Mouse (Mus musculus) MEL-GATA-1-ER (cell line): ENCODE measurements at regions not wholly inside any gene's neighbourhood (a gene's known extent, or its start where the extent isn't known, plus 50 kb on each side); places are given as distances from the start of the nearest gene placed in this dataset.

Experiments used
- DNase-seq: peaks from one replicate; pipeline ENCODE4 v3.0.0-alpha.2; 2012; ENCODE audit warnings: low read depth; ENCODE audit errors: extremely low read depth

GRCm38 (mm10) chr14:99430323-99430722, 131.8 kb downstream of the Klf5 start:
- no peak for DNase-seq

GRCm38 (mm10) chr14:99431697-99432096, 133.2 kb downstream of the Klf5 start:
- no peak for DNase-seq

DNA sequence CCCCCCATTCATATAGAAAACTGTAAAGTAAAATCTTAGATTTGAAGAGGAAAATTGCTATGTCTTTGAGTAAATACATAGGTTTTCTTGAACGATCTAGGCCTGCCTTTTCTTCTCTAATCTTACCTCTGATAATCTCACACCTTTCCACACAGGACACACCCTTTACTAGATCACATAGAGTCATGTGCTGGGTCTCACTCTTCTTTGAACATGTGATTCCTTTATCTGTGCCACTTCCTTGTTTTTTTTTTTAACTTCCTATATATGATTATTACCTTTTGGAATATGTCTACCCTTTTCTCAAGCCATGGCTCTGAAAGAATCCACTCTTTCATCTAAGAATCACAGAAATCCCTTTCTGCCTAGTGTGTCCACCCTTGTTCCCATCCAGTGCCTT, 136.2 kb downstream of the Klf5 start:
- no peak for DNase-seq

DNA sequence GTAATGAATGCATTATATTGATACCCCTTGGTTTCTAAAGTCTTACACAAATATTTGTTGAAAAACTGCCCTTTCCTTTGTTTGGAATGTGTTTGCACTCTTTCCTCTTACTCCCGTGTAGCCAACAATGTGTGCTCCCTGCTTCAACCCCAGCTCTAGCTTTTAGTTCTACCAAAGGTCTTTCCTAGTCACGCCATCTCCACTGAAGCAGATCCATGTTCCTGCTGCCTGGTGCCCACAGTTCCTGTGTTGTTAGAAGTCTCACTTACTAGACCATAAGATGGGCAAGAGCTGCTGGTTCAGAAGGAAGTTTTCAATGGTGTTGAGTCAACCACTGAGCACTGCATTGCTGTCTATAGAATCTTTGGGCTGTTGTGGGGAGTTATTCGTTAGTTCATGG, 137.0 kb downstream of the Klf5 start:
- DNase-seq: no peak

DNA sequence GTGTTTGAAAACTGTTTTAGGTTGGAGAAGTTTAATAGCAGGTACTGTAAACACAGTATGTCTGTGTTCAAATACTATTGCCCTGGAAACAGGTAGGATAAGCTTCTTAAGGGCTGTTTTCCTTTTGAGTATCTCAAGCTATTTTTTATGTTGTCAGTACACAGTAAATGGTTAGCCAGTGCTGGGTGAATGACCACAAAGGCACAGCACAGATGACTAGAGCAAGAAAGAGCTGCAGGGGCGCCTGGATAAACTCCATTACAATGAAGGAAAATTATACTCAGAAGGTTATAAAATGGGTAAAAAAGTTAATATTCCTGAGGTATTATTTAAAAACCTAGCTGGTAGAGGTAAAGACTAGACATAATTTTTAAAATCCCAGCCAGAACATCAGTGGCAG, 137.6 kb downstream of the Klf5 start:
- DNase-seq: no peak

- DNase-seq: no peak
These were observed 150.6 kb downstream of the Klf5 start for GRCm38 (mm10) chr14:99449112-99449511.

- DNase-seq: no peak
These were observed 151.4 kb downstream of the Klf5 start for GRCm38 (mm10) chr14:99449870-99450269.

- no peak for DNase-seq
These were observed 152.8 kb downstream of the Klf5 start for GRCm38 (mm10) chr14:99451110-99451795.

- DNase-seq: no peak
These were observed 155.4 kb downstream of the Klf5 start for GRCm38 (mm10) chr14:99453916-99454315.

DNA sequence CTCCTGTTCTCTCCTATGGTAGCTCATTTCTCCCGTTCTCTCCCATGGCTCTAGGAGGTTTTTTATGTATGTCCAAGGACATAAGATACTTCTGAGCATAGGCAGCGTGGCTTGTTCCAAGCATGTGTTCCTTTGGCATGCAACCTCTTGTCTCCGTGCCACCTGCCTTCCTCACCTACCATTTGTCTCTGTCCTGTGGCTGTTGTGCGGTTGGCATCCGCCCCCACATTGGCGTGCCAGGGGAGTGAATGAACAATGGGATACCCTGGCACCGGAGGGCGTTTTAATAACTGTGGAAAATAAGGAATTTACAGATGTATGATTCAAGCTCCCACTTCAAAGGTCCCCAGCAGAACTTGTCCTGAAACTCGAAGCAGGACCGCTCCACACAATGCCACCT, 158.1 kb downstream of the Klf5 start:
- no peak for DNase-seq

DNA sequence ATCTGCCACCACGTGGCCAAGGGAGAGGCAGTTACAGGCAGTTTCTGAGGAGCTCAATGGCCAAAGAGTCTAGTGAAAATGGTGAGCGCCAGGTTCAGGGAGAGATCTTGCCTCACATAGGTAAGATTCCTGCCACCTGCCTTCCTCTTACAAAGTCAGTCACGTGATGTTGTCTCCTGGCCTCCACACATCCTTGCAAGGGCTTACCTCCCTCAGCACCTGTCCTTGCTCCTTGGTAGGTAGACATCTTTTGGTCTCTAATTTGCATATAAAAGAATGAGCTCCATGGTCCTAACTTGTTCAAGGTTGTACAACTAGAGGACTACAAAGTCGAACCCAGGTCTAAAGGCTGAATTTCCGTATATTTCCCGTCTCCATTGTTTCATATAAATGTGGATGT, 159.1 kb downstream of the Klf5 start:
- no peak for DNase-seq

DNA sequence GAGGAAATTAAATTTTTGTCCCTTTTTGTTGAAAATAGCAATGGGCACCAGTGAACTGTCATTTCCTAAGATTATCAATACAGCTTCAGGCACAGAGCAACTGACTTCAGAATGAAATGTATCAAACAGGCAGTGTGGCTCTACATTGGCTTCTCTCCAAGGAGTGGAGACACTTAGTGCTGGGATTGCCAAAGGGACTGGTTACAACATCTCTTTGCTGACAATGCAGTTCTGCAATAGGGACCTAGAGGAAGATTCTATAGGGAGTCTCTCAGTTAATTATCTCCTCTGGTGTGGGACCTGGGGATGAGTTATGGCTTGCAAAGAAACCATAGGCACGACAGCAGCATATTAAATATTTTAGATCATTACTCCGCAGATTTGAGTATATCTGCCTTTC, 173.6 kb downstream of the Klf5 start:
- DNase-seq: no peak

DNA sequence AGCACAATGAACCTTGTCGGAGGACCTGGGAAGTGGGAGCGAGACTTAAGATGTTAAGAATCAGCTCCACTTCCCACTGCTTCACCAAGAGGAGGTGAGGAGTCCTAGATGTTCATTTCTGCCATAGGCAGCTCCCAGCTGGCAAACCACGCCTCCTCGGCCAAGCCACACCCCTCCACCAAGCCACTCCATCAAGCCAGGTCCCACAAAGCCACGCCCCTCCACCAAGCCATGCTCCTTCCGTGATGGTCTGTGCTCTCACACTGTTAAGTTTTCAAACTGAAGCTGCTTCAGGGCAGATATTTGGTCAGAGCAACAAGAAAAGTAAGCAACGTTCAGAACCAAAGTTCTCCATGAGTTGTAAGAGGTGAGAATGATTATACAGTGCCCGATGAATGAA, 176.8 kb downstream of the Klf5 start:
- DNase-seq: no peak

GRCm38 (mm10) chr14:99480325-99481077, 182.0 kb downstream of the Klf5 start:
- no peak for DNase-seq

GRCm38 (mm10) chr14:99487981-99488380, 189.5 kb downstream of the Klf5 start:
- DNase-seq: no peak

GRCm38 (mm10) chr14:99493197-99493596, 194.7 kb downstream of the Klf5 start:
- no peak for DNase-seq

DNA sequence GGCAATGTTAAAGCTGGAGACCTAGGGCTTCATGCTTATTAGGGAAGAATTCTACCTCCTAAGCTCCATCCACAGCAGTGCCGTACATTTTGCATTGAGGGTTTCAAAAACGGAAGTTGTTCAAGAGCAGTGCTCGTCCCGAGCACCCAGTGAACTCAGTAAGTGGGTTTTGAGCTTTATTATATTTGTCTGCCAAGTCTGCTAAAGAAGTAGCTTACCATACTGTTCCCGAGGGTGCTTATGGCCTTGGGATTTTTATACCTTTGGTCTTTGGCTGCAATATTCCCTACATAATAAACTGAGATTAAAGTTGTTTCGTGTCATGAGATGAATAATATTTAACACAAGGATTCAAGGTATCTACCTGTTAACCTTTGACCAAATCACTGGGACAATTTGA, 195.2 kb downstream of the Klf5 start:
- no peak for DNase-seq

DNA sequence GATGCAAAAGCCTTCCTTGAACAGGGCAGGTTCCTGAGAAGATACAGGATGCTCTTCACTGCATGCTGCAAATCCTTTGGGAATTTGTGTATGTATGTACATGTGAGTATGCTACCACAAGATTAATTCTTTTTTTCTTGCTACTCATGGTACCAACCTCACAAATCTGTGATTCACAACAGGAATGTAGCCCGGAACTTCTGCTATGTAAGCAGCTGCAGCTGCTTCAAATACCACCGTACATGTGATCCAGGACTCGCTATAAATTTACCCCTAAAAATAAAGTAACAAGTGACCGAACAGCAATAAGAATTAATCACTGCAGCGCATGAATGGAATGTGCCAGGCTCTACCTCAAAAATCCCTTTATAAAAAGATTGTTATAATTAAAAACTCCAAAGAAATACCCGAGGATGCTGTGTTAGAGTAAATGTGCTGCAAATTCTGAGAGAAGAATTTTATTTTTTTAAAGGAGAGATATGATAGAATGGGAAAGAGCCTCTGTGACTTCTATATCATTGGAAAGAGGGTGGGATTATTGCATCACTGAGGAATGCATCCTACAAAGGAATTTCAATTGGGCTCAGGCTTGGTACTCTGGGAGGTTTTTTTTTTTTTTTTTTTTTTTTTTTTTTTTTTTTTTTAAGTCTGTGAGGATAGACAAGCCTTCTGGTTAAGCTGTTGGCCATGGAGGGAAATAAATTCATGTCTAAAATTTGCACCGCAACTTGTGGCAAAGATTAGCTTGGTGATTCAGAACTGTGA, 201.2 kb downstream of the Klf5 start:
- no peak for DNase-seq

GRCm38 (mm10) chr14:99504909-99505308, 206.4 kb downstream of the Klf5 start:
- DNase-seq: no peak

- no peak for DNase-seq
These were observed 211.4 kb downstream of the Klf5 start for GRCm38 (mm10) chr14:99509696-99510536.

DNA sequence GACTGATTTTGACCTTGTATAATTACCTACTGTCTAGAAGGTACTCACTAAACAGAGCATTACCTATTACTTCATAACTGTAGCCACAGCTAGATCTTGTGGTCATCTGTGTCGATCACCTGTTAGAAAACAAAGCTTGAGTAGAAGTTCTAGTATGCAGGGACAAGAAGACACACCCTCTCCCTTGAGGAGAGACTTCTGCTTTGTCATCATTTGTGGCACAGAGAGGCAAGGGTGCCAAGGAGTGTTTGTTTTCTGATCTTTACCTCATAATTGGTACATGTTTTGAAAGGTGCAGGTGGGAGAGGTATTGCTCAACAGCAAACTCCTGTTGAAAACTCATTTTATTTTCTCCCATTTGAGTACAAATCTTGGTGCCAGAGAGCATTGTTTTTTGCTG, 217.0 kb downstream of the Klf5 start:
- no peak for DNase-seq
